ENCODE assay signal across 8 mouse cellular contexts in genomic region chr2:126450210-126450936, GRCm38 (mm10). TPM values are rescaled to one million over a fixed set of nuclear protein-coding genes. Genes with fewer than 3 reads are reported as not detected.
A peak's percentile ranks its signal among the peaks of the same experiment; 100 is the strongest.
DNase-seq lines count a peak whose midpoint lies in the region; ATAC-seq lines count a peak whose summit lies in the region.

No protein-coding gene starts in this region.

- 44% methylated on average over 14 of the region's 14 CpGs for WGBS in intestine, embryonic 15.5 days

- peak; percentile 13 for DNase-seq in layer of hippocampus, adult 11-12 months (ENCODE audit: low spot score)
- DNase-seq in layer of hippocampus, adult 9-10 months (ENCODE audit: low spot score) = no peak
- peak; percentile 21 for DNase-seq in cerebellum, adult 9-10 months
- peak; percentile 12 for DNase-seq in mesoderm, embryonic 11.5 days (ENCODE audit: low read depth, low spot score)
- no peak for DNase-seq in embryo, embryonic 9.5 days (ENCODE audit: extremely low spot score)
- no peak for DNase-seq in spleen, postnatal 4 days (ENCODE audit: low spot score in 2 of 2)

- H3K27me3 ChIP-seq in intestine, embryonic 15.5 days (replicated peaks) = no peaks in the 10 kb centered on the region

- peak overlapping the region; percentile 22; the same call in 1 of the 2 replicates for H3K4me2 ChIP-seq in intestine, embryonic 15.5 days (replicated peaks)

- H3K36me3 ChIP-seq in intestine, embryonic 15.5 days = no peaks in the 10 kb centered on the region

- H3K4me3 ChIP-seq in intestine, embryonic 15.5 days (replicated peaks) = no peak overlapping the region

- H3K9ac ChIP-seq in intestine, embryonic 15.5 days = no peak overlapping the region

- H3K27ac ChIP-seq in intestine, embryonic 15.5 days = peak overlapping the region; percentile 87

- no peaks in the 10 kb centered on the region for H3K9me3 ChIP-seq in intestine, embryonic 15.5 days

- peak; percentile 73 for ATAC-seq in granulocyte monocyte progenitor cell, adult 5-6 weeks (replicated peaks; ENCODE audit: poor library complexity, severe bottlenecking)
- peak; percentile 88 for ATAC-seq in intestine, embryonic 15.5 days

- H3K4me1 ChIP-seq in intestine, embryonic 15.5 days (replicated peaks) = no peaks in the 10 kb centered on the region; the same call in 1 of the 2 replicates

RNA-seq across cellular contexts. Expression of gene Atp8b4, which starts 50.1 kb away (rescaled TPM):
- total RNA-seq in granulocyte monocyte progenitor cell, adult 5-6 weeks (2014; fragmentation: Nextera tagmentation) = 230 and 261 TPM in 2 replicates
- total RNA-seq in granulocyte monocyte progenitor cell, adult 5-6 weeks (2017) = 411 and 415 TPM in 2 replicates
- polyA plus RNA-seq in intestine, embryonic 15.5 days (2015; fragmentation: Nextera tagmentation; extraction: Ambion mirVana) = 0.27 and 0.29 TPM in 2 replicates

Comparison
In these comparisons a context has a peak if more than half of its experiments do, and no peak if none do; other contexts are left out.
1. DNase-seq: peak in layer of hippocampus, adult 11-12 months (single experiment), cerebellum, adult 9-10 months (single experiment) and mesoderm, embryonic 11.5 days (single experiment); none in layer of hippocampus, adult 9-10 months (single experiment), embryo, embryonic 9.5 days (single experiment) and spleen, postnatal 4 days (0 of 2).